Mouse (Mus musculus) liver, postnatal 0 days (tissue): ENCODE results near the gene Crybb1. TPM values are rescaled to one million over a fixed set of nuclear protein-coding genes. Genes with fewer than 3 reads are reported as not detected.

ENCODE experiments used
- ATAC-seq: fragments of 200-750 bp; cut with Nextera tagmentation; 2 replicates; pipeline ENCODE4 v1.8.0; 2017; ENCODE audit warnings: mild to moderate bottlenecking, moderate library complexity
- DNase-seq: peaks from one replicate; pipeline ENCODE4 v3.0.0-alpha.2; 2016
- H3K27ac ChIP-seq: fragments of 300-500 bp; sonication (generic); 2 replicates; pipeline ENCODE4 v1.5.1; 2014; ENCODE audit warnings: antibody characterized with exemption, moderate library complexity, mild to moderate bottlenecking, low read depth
- H3K27me3 ChIP-seq: fragments of 300-500 bp; sonication (generic); 2 replicates; pipeline ENCODE4 v1.6.1; 2014; ENCODE audit warnings: low read length, control low read depth, mixed read lengths; ENCODE audit not compliant: insufficient read depth
- H3K36me3 ChIP-seq: fragments of 300-500 bp; sonication (generic); replicated peaks from 2 replicates; pipeline ENCODE4 v1.6.1; 2014; ENCODE audit warnings: mild to moderate bottlenecking, control low read depth, low read length, moderate library complexity, mixed read lengths; ENCODE audit not compliant: insufficient read depth
- H3K4me1 ChIP-seq: fragments of 300-500 bp; sonication (generic); 2 replicates; pipeline ENCODE4 v1.6.1; 2014; ENCODE audit warnings: antibody characterized with exemption, mild to moderate bottlenecking, control low read depth; ENCODE audit not compliant: insufficient read depth
- H3K4me2 ChIP-seq: fragments of 300-500 bp; sonication (generic); 2 replicates; pipeline ENCODE4 v1.6.1; 2014; ENCODE audit warnings: low read depth, mild to moderate bottlenecking, low read length, moderate library complexity, mixed read lengths
- H3K4me3 ChIP-seq: fragments of 300-500 bp; sonication (generic); 2 replicates; pipeline ENCODE4 v1.5.1; 2014; ENCODE audit warnings: low read depth, low read length
- H3K9ac ChIP-seq: fragments of 300-500 bp; sonication (generic); replicated peaks from 2 replicates; pipeline ENCODE4 v1.6.1; 2014; ENCODE audit warnings: mild to moderate bottlenecking, moderate library complexity
- H3K9me3 ChIP-seq: fragments of 300-500 bp; sonication (generic); 2 replicates; pipeline ENCODE4 v1.6.1; 2016; ENCODE audit warnings: mild to moderate bottlenecking, control low read depth, low read length, mixed read lengths
- CTCF ChIP-seq: sonication (generic); IDR thresholded peaks from 2 replicates; pipeline ENCODE4 v1.5.1; 2016; ENCODE audit warnings: antibody characterized with exemption, low read depth
- EP300 ChIP-seq: IDR thresholded peaks from 2 replicates; pipeline ENCODE4 v1.6.1; 2016; ENCODE audit warnings: antibody characterized with exemption, low read depth, mild to moderate bottlenecking
- WGBS: fragments of 180-500 bp; shearing (Covaris S2); extraction: QIAGEN DNeasy Blood & Tissue Kit; methylation state at CpG from one replicate; pipeline ENCODE4 v1.1.7; 2014; ENCODE audit not compliant: insufficient replicate concordance; 5-methylcytosine and 5-hydroxymethylcytosine counted together
- polyA plus RNA-seq: library from polyadenylated mRNA; unstranded; fragments of >200 nt; fragmentation: Nextera tagmentation; extraction: Ambion mirVana; gene quantifications from 2 replicates; pipeline ENCODE4 v1.2.1, GENCODE M21; 2015

The Crybb1 gene
- polyA plus RNA-seq, 1 experiment from 2014 or later, result 0.33 TPM

DNA sequence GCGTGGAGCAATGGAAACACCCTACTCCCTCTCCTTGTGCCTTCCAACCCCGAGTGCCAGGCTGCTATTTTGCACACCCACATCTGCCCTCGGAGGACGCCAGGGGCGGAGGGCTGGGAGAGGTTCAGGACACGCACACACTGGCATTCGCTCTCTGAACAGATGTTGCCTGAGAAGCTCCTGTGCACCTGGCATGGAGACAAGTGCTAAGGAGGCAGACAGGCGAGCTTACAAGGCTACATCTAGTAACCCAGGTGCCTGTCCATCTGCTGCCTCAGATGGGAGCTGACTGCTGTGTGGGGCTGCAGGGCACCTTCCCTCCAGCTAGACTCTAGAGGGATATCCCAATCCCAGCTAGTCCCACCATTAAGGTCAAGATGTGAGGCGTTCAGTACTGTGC, 842 bp downstream of the Crybb1 start:
- no peak overlapping the region for H3K4me3 ChIP-seq
- H3K9me3 ChIP-seq, result no peaks in the 10 kb centered on the region
- H3K36me3 ChIP-seq, result no peaks in the 10 kb centered on the region
- H3K27ac ChIP-seq, result no peak overlapping the region
- no peak overlapping the region for H3K9ac ChIP-seq
- H3K4me2 ChIP-seq, result no peak overlapping the region
- 82% methylated on average over 9 of the region's 9 CpGs for WGBS
- TF ChIP-seq CTCF, result no peak
- TF ChIP-seq EP300, result no peak
- no peaks in the 10 kb centered on the region for H3K27me3 ChIP-seq
- DNase-seq (no peak), ATAC-seq (no peak)
- peaks cover 28% of the 10 kb centered on the region for H3K4me1 ChIP-seq

- TF ChIP-seq EP300, result no peak
- no peak for ATAC-seq
Measured at GRCm38 (mm10) chr5:112257896-112258295, 2.3 kb downstream of the Crybb1 start.

GRCm38 (mm10) chr5:112259862-112260650, 4.4 kb downstream of the Crybb1 start:
- H3K9ac ChIP-seq, result no peak overlapping the region
- no peaks in the 10 kb centered on the region for H3K9me3 ChIP-seq
- TF ChIP-seq CTCF (no peak), EP300 (no peak)
- 63% methylated on average over 16 of the region's 16 CpGs for WGBS
- H3K27ac ChIP-seq, result no peak overlapping the region
- no peaks in the 10 kb centered on the region for H3K27me3 ChIP-seq
- ATAC-seq, result no peak
- H3K4me1 ChIP-seq, result no peaks in the 10 kb centered on the region; the same call in 1 of the 2 replicates
- no peak overlapping the region for H3K4me3 ChIP-seq
- DNase-seq, result no peak
- H3K4me2 ChIP-seq, result no peak overlapping the region
- no peaks in the 10 kb centered on the region for H3K36me3 ChIP-seq

More at GRCm38 (mm10) chr5:112257896-112258295, 2.3 kb downstream of the Crybb1 start:
- Histone ChIP-seq H3K36me3 (no peaks in the 10 kb centered on the region), H3K27me3 (no peaks in the 10 kb centered on the region), H3K9me3 (no peaks in the 10 kb centered on the region), H3K9ac (no peak overlapping the region), H3K4me3 (no peak overlapping the region), H3K4me1 (peaks cover 15% of the 10 kb centered on the region), H3K27ac (no peak overlapping the region), H3K4me2 (no peak overlapping the region)
- no peak for DNase-seq
- 86% methylated on average over 3 of the region's 3 CpGs for WGBS

DNA sequence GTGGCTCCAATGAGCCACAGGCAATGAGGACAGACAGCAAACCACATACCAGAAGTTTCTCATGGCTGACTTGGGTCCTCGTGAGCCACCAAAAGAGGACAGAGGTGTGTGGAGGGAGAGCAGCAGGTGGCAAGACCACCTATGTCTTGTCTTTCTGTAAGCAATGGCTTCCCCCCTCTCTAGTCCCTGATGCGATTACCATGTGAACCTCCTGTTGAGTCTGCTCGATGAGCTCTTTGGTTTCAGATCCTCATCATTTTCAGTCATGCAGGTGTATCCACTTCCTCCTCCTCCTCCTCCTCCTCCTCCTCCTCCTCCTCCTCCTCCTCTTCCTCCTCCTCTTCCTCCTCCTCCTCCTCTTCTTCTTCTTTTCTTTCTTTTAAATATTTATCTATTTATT, 5.2 kb downstream of the Crybb1 start:
- no peak for TF ChIP-seq EP300
- no peak for TF ChIP-seq CTCF
- H3K9me3 ChIP-seq, result no peaks in the 10 kb centered on the region
- no peaks in the 10 kb centered on the region for H3K36me3 ChIP-seq
- no peak overlapping the region for H3K9ac ChIP-seq
- H3K27ac ChIP-seq, result no peak overlapping the region
- no peaks in the 10 kb centered on the region for H3K27me3 ChIP-seq
- H3K4me2 ChIP-seq, result no peak overlapping the region
- no peak overlapping the region for H3K4me3 ChIP-seq
- 51% methylated on average over 3 of the region's 3 CpGs for WGBS
- no peak for DNase-seq
- H3K4me1 ChIP-seq, result peaks cover 8% of the 10 kb centered on the region
- ATAC-seq, result no peak

GRCm38 (mm10) chr5:112264099-112264498, 8.5 kb downstream of the Crybb1 start:
- no peak for ATAC-seq
- Histone ChIP-seq H3K9ac (no peak overlapping the region), H3K4me1 (peaks cover 21% of the 10 kb centered on the region), H3K36me3 (no peaks in the 10 kb centered on the region), H3K4me2 (no peak overlapping the region), H3K27ac (no peak overlapping the region), H3K4me3 (no peak overlapping the region), H3K27me3 (peaks cover 6% of the 10 kb centered on the region; the same call in 1 of the 2 replicates), H3K9me3 (no peaks in the 10 kb centered on the region)
- DNase-seq, result no peak
- no peak for TF ChIP-seq EP300
- TF ChIP-seq CTCF, result no peak
- WGBS, result 72% methylated on average over 7 of the region's 7 CpGs

GRCm38 (mm10) chr5:112265110-112265509, 9.5 kb downstream of the Crybb1 start:
- Histone ChIP-seq H3K27ac (peak overlapping the region; percentile 73), H3K4me1 (peaks cover 24% of the 10 kb centered on the region), H3K27me3 (peaks cover 6% of the 10 kb centered on the region; the same call in 1 of the 2 replicates), H3K4me3 (0 out of 2 replicates have a peak overlapping the region, but pooled peaks have one; percentile 13), H3K36me3 (no peaks in the 10 kb centered on the region), H3K4me2 (peak overlapping the region; percentile 58), H3K9me3 (no peaks in the 10 kb centered on the region), H3K9ac (no peak overlapping the region)
- no peak for DNase-seq
- no peak for ATAC-seq
- WGBS, result 77% methylated on average over 5 of the region's 5 CpGs
- TF ChIP-seq CTCF (no peak), EP300 (no peak)
